In genomic region chr6:114775210-114775609, GRCm38 (mm10) we compare ENCODE assay signal across 24 mouse cellular contexts.
DNase-seq lines count a peak whose midpoint lies in the region; ATAC-seq and TF ChIP-seq lines count a peak whose summit lies in the region.
"Had no signal": no experiment of that assay in that cellular context is flagged by ENCODE, and none has a peak within 500 bp of the region (broad histone marks: within the 10 kb centered on the region; RNA-seq: fewer than 3 reads in every experiment).

No protein-coding gene starts in this region.

- no peak overlapping the region for H3K4me3 ChIP-seq in gastrocnemius, adult 2 months
- H3K4me3 ChIP-seq in embryonic facial prominence, embryonic 13.5 days, result no peak overlapping the region
- H3K4me3 ChIP-seq: embryonic facial prominence, embryonic 15.5 days; erythroblast, embryonic 14.5 days; forebrain, embryonic 10.5 days; forebrain, embryonic 12.5 days had no signal

- WGBS in embryonic facial prominence, embryonic 13.5 days, result 62% methylated on average over 5 of the region's 5 CpGs

- H3K4me1 ChIP-seq in embryonic facial prominence, embryonic 13.5 days, result peaks cover 36% of the 10 kb centered on the region

- H3K4me2 ChIP-seq in embryonic facial prominence, embryonic 13.5 days, result no peak overlapping the region
- H3K4me2 ChIP-seq: embryonic facial prominence, embryonic 15.5 days; forebrain, embryonic 12.5 days had no signal

- H3K36me3 ChIP-seq in embryonic facial prominence, embryonic 13.5 days, result no peaks in the 10 kb centered on the region
- H3K36me3 ChIP-seq in splenic B cell, adult 2 months (ENCODE audit: control insufficient read depth, insufficient read depth, low read length, poor library complexity, severe bottlenecking), result no peaks in the 10 kb centered on the region
- H3K36me3 ChIP-seq: embryonic facial prominence, embryonic 15.5 days; forebrain, embryonic 10.5 days; forebrain, embryonic 12.5 days had no signal

- intact Hi-C loops in gastrocnemius, adult 2 months (cut with DNase I), result no loop called here
- intact Hi-C loops in gastrocnemius, postnatal 36 days (cut with DNase I), result no loop called here

- no peak for TF ChIP-seq CTCF in gastrocnemius, adult 2 months (IDR thresholded peaks at IDR 0.05)

- H3K9ac ChIP-seq in embryonic facial prominence, embryonic 13.5 days, result no peak overlapping the region
- H3K9ac ChIP-seq: embryonic facial prominence, embryonic 15.5 days; forebrain, embryonic 12.5 days had no signal

- peak overlapping the region; percentile 17; the same call in 1 of the 2 replicates for H3K27ac ChIP-seq in gastrocnemius, adult 2 months
- H3K27ac ChIP-seq in embryonic facial prominence, embryonic 13.5 days, result peak overlapping the region; percentile 18; the same call in 1 of the 2 replicates
- H3K27ac ChIP-seq: forebrain, embryonic 10.5 days; forebrain, embryonic 12.5 days had no signal

- DNase-seq in gastrocnemius, adult 2 months, result no peak
- no peak for DNase-seq in gastrocnemius, postnatal 36 days
- peak; percentile 53 for DNase-seq in splenic B cell, adult 2 months (ENCODE audit: low read depth, low spot score)
- no peak for DNase-seq in heart, adult 9 months (ENCODE audit: low spot score in 2 of 2)
- no peak for DNase-seq in right cerebral cortex, postnatal 36 days (ENCODE audit: low spot score in 2 of 2)
- DNase-seq: adrenal gland, adult 2 months; adrenal gland, postnatal 10 days; adrenal gland, postnatal 25 days; cerebellum, adult 11-12 months; cerebellum, adult 2 months; cerebellum, adult 9-10 months; cerebellum, postnatal 10 days; cerebellum, postnatal 25 days had no signal

- H3K9me3 ChIP-seq in embryonic facial prominence, embryonic 13.5 days, result no peaks in the 10 kb centered on the region
- H3K9me3 ChIP-seq: embryonic facial prominence, embryonic 15.5 days; forebrain, embryonic 10.5 days; forebrain, embryonic 12.5 days; G1E had no signal

- no peaks in the 10 kb centered on the region; the same call in 1 of the 2 replicates for H3K27me3 ChIP-seq in embryonic facial prominence, embryonic 13.5 days
- no peaks in the 10 kb centered on the region for H3K27me3 ChIP-seq in splenic B cell, adult 2 months (ENCODE audit: control insufficient read depth, insufficient read depth, low read length, poor library complexity, severe bottlenecking)
- H3K27me3 ChIP-seq: CH12.LX; embryonic facial prominence, embryonic 15.5 days; forebrain, embryonic 12.5 days; Patski had no signal

- ATAC-seq in embryonic facial prominence, embryonic 13.5 days (ENCODE audit: insufficient number of reproducible peaks, insufficient read depth, low FRiP score, low TSS enrichment, low read depth), result no peak
- ATAC-seq: CD4-positive, CD25-positive, alpha-beta regulatory T cell, adult 4 months; forebrain, embryonic 14.5 days; forebrain, embryonic 16.5 days; Patski had no signal
